Mouse (Mus musculus) small intestine, adult 2 months (tissue): ENCODE data around the gene Bmp4. TPM values are rescaled to one million over a fixed set of nuclear protein-coding genes. Genes with fewer than 3 reads are reported as not detected.
A peak's percentile ranks its signal among the peaks of the same experiment; 100 is the strongest.

Experiments
- H3K27ac ChIP-seq: fragments of 200-500 bp; 2 replicates; pipeline ENCODE4 v1.5.1; 2012; ENCODE audit warnings: low read depth, low read length, control low read depth, inconsistent platforms; ENCODE audit not compliant: insufficient read depth
- H3K27me3 ChIP-seq: fragments of 200-500 bp; 2 replicates; pipeline ENCODE4 v1.6.1; 2012; ENCODE audit warnings: mild to moderate bottlenecking, moderate library complexity, low read length, inconsistent platforms; ENCODE audit not compliant: control insufficient read depth, insufficient read depth
- H3K36me3 ChIP-seq: fragments of 200-500 bp; 2 replicates; pipeline ENCODE4 v1.6.1; 2012; ENCODE audit warnings: mild to moderate bottlenecking, low read length, control low read depth, inconsistent platforms; ENCODE audit not compliant: control insufficient read depth, insufficient read depth
- H3K4me1 ChIP-seq: fragments of 200-500 bp; 2 replicates; pipeline ENCODE4 v1.6.1; 2012; ENCODE audit warnings: low read length, inconsistent platforms, mixed read lengths; ENCODE audit not compliant: control insufficient read depth, insufficient read depth, insufficient read length
- H3K4me3 ChIP-seq: fragments of 200-500 bp; 2 replicates; pipeline ENCODE4 v1.5.1; 2012; ENCODE audit warnings: low read depth, mild to moderate bottlenecking, control low read depth, inconsistent platforms, low read length, moderate library complexity
- CTCF ChIP-seq: fragments of 200-500 bp; IDR thresholded peaks from 2 replicates; pipeline ENCODE4 v1.5.1; 2012; ENCODE audit warnings: low read depth, mild to moderate bottlenecking, control low read depth, inconsistent platforms, low read length, moderate library complexity, mixed read lengths; ENCODE audit not compliant: insufficient replicate concordance, insufficient read length; ENCODE audit errors: extremely low read depth
- POLR2A ChIP-seq: fragments of 200-500 bp; IDR thresholded peaks from 2 replicates; pipeline ENCODE4 v1.6.1; 2012; ENCODE audit warnings: low read depth, mild to moderate bottlenecking, control low read depth, inconsistent platforms, low read length, moderate library complexity
- WGBS: fragments of 180-500 bp; shearing (Covaris S2); methylation state at CpG from one replicate; pipeline ENCODE4 v1.1.7; 2018; 5-methylcytosine and 5-hydroxymethylcytosine counted together
- polyA plus RNA-seq: library from polyadenylated mRNA; depleted of rRNA; stranded (reverse); fragments of >200 nt; gene quantifications from 2 replicates; pipeline ENCODE4 v1.2.3, GENCODE M21; 2012

The Bmp4 gene
- polyA plus RNA-seq, 1 experiment: 37.1 TPM

DNA sequence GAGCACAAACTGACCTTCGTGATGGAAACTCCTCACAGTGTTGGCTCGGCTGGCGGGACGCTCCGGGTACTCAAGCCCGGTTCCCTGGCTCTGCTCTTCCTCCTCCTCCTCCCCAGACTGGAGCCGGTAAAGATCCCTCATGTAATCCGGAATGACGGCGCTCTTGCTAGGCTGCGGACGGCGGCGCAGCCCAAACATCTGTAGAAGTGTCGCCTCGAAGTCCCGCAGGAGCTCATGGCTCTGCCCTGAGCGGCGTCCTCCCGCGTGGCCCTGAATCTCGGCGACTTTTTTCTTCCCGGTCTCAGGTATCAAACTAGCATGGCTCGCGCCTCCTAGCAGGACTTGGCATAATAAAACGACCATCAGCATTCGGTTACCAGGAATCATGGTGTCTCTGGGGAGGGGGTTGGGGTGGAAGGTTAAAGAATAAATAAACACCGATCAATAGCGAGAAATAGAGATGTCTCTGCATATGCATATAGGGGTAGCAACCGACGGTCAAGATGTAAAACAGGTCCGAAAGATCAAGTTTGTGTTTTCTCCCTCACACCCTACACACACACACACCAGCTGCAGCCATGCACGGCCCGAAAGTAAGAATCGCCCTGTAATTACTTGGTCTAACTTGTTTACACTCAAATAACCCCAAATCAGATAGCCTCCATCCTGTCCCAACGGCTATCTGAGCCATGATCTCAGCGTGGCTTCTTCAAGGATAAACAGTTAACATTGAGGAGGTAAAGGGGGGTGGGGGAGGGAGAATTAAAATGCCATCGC lies 4.6 kb downstream of the Bmp4 start:
- no peaks in the 10 kb centered on the region; the same call in 1 of the 2 replicates for H3K4me1 ChIP-seq
- TF ChIP-seq POLR2A (no peak), CTCF (no peak)
- WGBS: 2% methylated on average over 39 of the region's 39 CpGs
- peak overlapping the region; percentile 67 for H3K4me3 ChIP-seq
- peaks cover 45% of the 10 kb centered on the region for H3K27me3 ChIP-seq
- peaks cover 3% of the 10 kb centered on the region for H3K36me3 ChIP-seq
- peak overlapping the region; percentile 57 for H3K27ac ChIP-seq

DNA sequence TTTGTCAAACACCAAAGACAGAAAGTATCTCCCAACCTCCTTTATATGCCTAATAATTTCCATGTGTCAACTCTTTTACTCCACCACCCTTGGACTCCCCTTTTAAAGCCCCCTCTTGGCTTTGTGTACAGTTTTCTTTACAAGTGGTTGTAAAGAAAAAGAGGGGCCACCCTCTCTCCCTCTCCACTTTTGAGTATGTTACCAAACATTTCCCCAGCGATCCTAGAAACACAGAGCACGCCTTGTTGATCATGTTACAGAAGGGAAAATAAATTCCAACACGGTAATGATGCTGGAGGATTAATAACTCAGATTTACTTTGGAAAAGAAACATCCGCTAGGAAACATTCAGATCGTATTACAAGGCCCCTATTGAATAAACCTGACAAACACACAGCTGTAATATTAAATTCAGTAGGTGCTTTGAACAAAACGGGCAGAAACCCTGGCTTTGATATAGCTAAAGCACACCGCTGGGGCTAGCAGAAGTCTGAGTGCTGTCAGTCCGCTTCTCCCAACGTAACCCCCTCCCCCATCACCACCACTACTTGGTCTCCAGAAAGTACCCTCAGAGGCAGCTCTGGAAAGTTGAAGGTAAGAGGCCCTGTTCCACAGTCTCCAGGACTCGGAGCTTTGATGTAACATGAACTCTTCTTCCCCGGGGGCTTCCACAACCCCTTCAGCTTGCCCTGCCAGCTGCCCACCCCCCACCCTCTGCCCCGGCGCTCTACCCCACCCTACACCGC lies 5.3 kb downstream of the Bmp4 start:
- peaks cover 2% of the 10 kb centered on the region; the same call in 1 of the 2 replicates for H3K4me1 ChIP-seq
- peaks cover 3% of the 10 kb centered on the region for H3K36me3 ChIP-seq
- TF ChIP-seq CTCF (no peak), POLR2A (no peak)
- no peak overlapping the region for H3K27ac ChIP-seq
- H3K4me3 ChIP-seq: peak overlapping the region; percentile 67
- H3K27me3 ChIP-seq: peaks cover 46% of the 10 kb centered on the region
- 29% methylated on average over 14 of the region's 14 CpGs for WGBS

DNA sequence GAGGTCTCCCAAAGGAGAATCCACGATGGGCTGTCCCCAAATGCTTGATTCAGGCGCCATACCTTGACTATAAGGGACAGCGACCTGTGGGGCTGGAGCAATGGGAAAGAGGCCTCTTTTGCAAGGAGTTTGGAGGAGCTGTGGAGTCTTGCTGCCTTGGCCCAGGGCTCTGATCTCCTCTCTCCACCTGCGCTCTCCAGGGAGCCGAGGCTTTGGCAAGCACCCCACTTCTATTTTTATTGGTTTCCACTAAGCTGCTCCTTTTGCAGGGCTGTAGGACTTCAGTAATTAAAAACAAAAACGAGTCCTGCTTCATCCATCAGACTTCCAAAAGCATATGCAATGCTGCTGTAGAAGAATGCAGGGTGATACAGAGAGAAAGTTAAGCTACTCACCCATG lies 9.0 kb downstream of the Bmp4 start:
- Histone ChIP-seq H3K27ac (no peak overlapping the region), H3K4me3 (no peak overlapping the region)
- 60% methylated on average over 6 of the region's 6 CpGs for WGBS

DNA sequence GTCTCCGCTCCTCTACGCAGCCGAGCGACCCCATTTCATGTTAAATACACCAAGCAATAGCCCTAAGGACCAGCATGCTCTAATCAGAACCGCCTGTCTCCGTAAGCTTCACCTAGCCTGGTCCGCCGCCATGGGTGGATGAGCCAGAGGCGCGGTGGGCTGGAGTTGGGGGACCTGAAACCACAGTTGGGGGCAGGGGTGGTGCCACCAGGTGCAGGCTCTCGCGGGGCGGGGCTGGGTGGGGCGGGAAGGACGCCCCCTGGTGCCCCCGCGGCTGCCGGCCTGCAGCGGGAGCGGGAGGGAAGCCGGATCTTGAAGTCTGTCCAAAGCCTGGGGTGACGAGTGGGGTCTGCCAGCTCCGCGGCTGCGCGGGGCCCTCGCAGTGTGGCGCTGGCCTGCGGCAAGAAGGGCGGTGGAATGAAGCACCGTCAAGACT lies 10.2 kb downstream of the Bmp4 start:
- peaks cover 2% of the 10 kb centered on the region; the same call in 1 of the 2 replicates for H3K4me1 ChIP-seq
- H3K4me3 ChIP-seq: no peak overlapping the region
- WGBS: 19% methylated on average over 31 of the region's 31 CpGs
- no peak for TF ChIP-seq CTCF
- TF ChIP-seq POLR2A: no peak
- H3K27ac ChIP-seq: no peak overlapping the region
- peaks cover 3% of the 10 kb centered on the region for H3K36me3 ChIP-seq
- H3K27me3 ChIP-seq: peaks cover 9% of the 10 kb centered on the region; the same call in 1 of the 2 replicates

More for the DNA sequence above, 9.0 kb downstream of the Bmp4 start:
- Histone ChIP-seq H3K27me3 (peaks cover 20% of the 10 kb centered on the region), H3K36me3 (peaks cover 3% of the 10 kb centered on the region), H3K4me1 (peaks cover 2% of the 10 kb centered on the region; the same call in 1 of the 2 replicates)
- TF ChIP-seq POLR2A: no peak
- TF ChIP-seq CTCF: no peak

DNA sequence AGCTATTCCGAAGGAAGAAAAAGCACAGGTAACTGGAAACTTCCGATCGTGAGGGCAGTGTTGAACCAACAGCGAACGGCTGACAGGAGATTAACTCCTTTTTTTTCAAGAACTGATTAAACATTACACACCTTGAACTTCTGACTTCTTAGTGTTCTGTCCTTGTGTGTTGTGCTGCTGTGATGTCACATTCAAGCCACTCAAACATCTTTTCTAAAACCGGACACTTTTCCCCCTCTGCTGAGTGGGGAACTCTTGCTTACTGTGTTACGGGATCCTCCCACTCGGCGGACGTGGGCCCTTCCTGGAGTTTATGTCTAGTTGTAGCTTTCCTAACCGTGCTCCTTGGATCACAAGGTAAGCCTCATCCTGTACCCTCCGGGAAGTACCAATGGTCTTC lies 11.2 kb downstream of the Bmp4 start, which contains the start of gene Gm15217:
TSS of gene Gm15217 (plus strand) at position 130 of the 400 bp plus-strand sequence.
- Histone ChIP-seq H3K27ac (no peak within 1 kb of the TSS), H3K36me3 (peaks cover 1% of the 10 kb centered on the region), H3K27me3 (peaks cover 4% of the 10 kb centered on the region; the same call in 1 of the 2 replicates), H3K4me1 (peaks cover 2% of the 10 kb centered on the region; the same call in 1 of the 2 replicates), H3K4me3 (no peak within 1 kb of the TSS)
- 69% methylated on average over 12 of the region's 12 CpGs for WGBS
- no peak for TF ChIP-seq CTCF
- TF ChIP-seq POLR2A: no peak

DNA sequence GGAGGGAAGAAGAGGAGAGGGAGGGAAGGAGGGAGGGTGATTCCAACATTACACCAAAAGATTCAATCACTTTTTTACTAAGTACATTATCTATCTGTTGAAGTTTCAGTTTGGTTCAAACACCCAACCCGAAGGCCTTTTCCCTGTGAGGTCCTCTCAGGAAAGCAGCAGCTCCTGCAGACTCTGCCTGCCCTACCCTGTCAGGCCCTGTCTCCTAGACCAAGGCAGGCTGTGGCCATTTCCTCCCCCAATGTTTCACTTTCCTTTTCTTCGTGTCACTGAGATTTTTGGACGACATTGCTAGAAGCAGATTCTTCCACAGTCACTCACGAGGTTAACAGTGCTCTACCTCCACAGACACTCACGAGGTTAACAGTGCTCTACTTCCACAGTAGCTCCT lies 14.7 kb downstream of the Bmp4 start:
- Histone ChIP-seq H3K27me3 (peaks cover 4% of the 10 kb centered on the region; the same call in 1 of the 2 replicates), H3K4me3 (no peak overlapping the region), H3K36me3 (no peaks in the 10 kb centered on the region), H3K4me1 (peaks cover 2% of the 10 kb centered on the region; the same call in 1 of the 2 replicates), H3K27ac (no peak overlapping the region)
- 52% methylated on average over 5 of the region's 5 CpGs for WGBS
- TF ChIP-seq POLR2A: no peak

DNA sequence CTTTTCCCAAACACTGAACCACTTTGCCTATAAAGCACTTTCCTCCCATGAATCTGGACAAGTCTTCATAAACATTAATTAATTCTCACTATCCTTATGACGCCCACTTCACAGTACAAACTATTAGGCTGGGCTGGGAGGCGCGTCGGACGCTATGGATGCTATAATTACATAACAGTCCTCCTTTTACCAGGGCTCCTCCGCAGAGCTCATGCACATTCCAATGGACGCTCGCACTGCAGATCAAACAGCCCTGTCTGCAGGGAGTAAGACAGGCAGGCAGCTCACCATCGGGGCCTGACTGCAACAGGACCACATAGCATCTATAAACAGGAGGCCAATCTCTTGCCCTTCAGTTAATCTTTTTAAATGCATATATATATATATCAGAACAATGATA lies 18.0 kb downstream of the Bmp4 start:
- 55% methylated on average over 9 of the region's 9 CpGs for WGBS
- H3K27me3 ChIP-seq: no peaks in the 10 kb centered on the region
- H3K4me1 ChIP-seq: no peaks in the 10 kb centered on the region
- H3K4me3 ChIP-seq: no peak overlapping the region
- TF ChIP-seq CTCF (no peak), POLR2A (no peak)
- no peak overlapping the region for H3K27ac ChIP-seq
- no peaks in the 10 kb centered on the region for H3K36me3 ChIP-seq
